Mouse (Mus musculus): ENCODE measurements around the gene Sympk. TPM values are rescaled to one million over a fixed set of nuclear protein-coding genes. Genes with fewer than 3 reads are reported as not detected.

Gene Sympk
- polyA plus RNA-seq, 1 experiment from 2014 or later: 34.6 TPM

GRCm38 (mm10) chr7:19000421-19000820 is 23.8 kb upstream of the Sympk start:
- Histone ChIP-seq H3K36me3 (peaks cover 5% of the 10 kb centered on the region), H3K9ac (peak overlapping the region; percentile 29), H3K27me3 (no peaks in the 10 kb centered on the region), H3K27ac (0 out of 2 replicates have a peak overlapping the region, but pooled peaks have one; percentile 4), H3K4me2 (peak overlapping the region; percentile 55), H3K4me1 (peaks cover 32% of the 10 kb centered on the region), H3K4me3 (peak overlapping the region; percentile 39), H3K9me3 (no peaks in the 10 kb centered on the region)
- 47% methylated on average over 10 of the region's 10 CpGs for WGBS
- ATAC-seq (ENCODE audit: borderline replicate concordance, extremely low read depth, low FRiP score, low TSS enrichment): no peak

DNA sequence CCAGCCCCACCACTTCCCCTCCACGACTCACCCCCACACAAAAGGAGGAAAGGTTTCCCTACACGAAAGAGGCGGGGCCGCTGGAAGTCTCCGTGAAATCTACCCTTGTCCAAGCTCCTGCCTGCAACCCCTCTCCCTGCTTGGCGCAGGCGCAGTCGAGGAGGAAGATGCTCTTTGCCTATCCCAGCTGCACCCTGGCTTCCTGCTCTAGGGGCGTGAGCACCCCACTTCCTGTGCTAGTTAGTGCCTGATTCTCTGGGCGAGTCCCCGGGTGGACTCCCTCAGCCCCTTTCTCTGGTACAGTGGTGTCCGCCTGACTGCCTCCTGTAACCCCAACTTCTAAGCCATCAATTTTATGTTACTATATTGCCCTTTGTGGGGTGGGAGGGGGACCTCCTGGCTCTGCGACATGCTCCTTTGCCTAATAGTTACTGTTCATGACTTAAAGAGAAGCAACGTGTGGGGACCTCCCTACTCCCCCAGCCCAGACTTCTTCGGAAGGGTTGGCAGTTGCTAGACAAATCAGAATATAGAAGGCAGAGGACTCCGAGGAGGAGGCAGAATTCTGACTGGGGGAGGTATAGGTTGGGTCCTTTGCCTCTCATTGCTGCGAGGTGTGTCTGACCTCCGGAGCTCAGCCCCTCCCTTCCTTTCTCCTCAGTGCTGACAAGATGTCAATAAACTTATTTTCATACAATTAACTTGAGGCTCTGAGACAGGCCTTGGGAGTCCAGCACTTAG is 22.9 kb upstream of the Sympk start:
- peak overlapping the region; percentile 55 for H3K4me2 ChIP-seq
- WGBS: 32% methylated on average over 18 of the region's 18 CpGs
- peak overlapping the region; percentile 39 for H3K4me3 ChIP-seq
- H3K36me3 ChIP-seq: peaks cover 13% of the 10 kb centered on the region
- H3K27me3 ChIP-seq: no peaks in the 10 kb centered on the region
- peak overlapping the region; percentile 29 for H3K9ac ChIP-seq
- H3K4me1 ChIP-seq: peaks cover 40% of the 10 kb centered on the region
- no peaks in the 10 kb centered on the region for H3K9me3 ChIP-seq
- peak overlapping the region; percentile 4; the same call in 1 of the 2 replicates for H3K27ac ChIP-seq
- ATAC-seq (ENCODE audit: borderline replicate concordance, extremely low read depth, low FRiP score, low TSS enrichment): no peak

- no peaks in the 10 kb centered on the region for H3K9me3 ChIP-seq
These were observed 22.4 kb upstream of the Sympk start for GRCm38 (mm10) chr7:19001807-19002085.

GRCm38 (mm10) chr7:19002115-19002514 is 22.1 kb upstream of the Sympk start:
- H3K27me3 ChIP-seq: no peaks in the 10 kb centered on the region
- H3K4me2 ChIP-seq: peak overlapping the region; percentile 94
- H3K36me3 ChIP-seq: peaks cover 18% of the 10 kb centered on the region
- peak overlapping the region; percentile 42 for H3K4me3 ChIP-seq
- H3K27ac ChIP-seq: peak overlapping the region; percentile 80
- ATAC-seq (ENCODE audit: borderline replicate concordance, extremely low read depth, low FRiP score, low TSS enrichment): no peak
- peaks cover 47% of the 10 kb centered on the region for H3K4me1 ChIP-seq
- H3K9me3 ChIP-seq: no peaks in the 10 kb centered on the region
- 5% methylated on average over 4 of the region's 4 CpGs for WGBS
- peak overlapping the region; percentile 59 for H3K9ac ChIP-seq

More at GRCm38 (mm10) chr7:19001807-19002085, 22.4 kb upstream of the Sympk start:
- Histone ChIP-seq H3K27me3 (no peaks in the 10 kb centered on the region), H3K4me3 (no peak overlapping the region), H3K9ac (no peak overlapping the region), H3K4me2 (peak overlapping the region; percentile 94; the same call in 1 of the 2 replicates), H3K4me1 (peaks cover 43% of the 10 kb centered on the region), H3K27ac (peak overlapping the region; percentile 80), H3K36me3 (peaks cover 15% of the 10 kb centered on the region)
- WGBS: 70% methylated on average over 3 of the region's 3 CpGs
- no peak for ATAC-seq (ENCODE audit: borderline replicate concordance, extremely low read depth, low FRiP score, low TSS enrichment)

DNA sequence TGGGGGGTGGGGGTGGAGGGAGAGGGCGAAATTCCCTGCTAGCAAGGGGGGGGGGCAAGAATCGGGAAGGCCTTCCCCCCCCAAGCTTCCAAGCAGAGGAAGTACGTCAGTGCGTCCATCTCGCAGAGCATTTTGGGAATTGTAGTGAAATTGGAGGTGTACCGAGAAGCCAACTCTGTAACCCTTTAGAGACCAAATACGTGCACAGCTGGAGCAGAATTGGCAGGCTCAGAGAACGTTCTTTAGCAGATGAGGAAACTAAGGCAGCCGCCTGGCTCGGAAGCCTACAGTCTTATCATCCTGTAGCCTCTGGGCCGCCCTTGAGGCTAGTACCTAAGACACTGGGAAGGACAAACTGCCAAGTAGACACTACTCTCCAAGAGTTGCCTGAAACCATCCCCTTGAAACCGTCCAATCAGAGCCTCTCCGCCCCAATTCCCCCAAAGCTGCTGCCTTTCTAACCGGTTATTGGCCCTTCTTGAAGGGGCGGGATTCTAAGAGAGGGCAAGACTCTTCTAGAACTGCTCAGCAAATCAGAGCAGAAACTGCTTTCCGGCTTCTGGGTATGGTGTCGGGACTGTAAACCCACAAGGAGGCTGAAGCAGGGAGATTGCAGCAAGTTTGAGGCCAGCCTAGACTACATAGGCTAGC is 21.2 kb upstream of the Sympk start:
- H3K4me1 ChIP-seq: peaks cover 56% of the 10 kb centered on the region
- H3K27me3 ChIP-seq: no peaks in the 10 kb centered on the region
- ATAC-seq (ENCODE audit: borderline replicate concordance, extremely low read depth, low FRiP score, low TSS enrichment): peak; percentile 41; the same call in 1 of the 2 replicates

GRCm38 (mm10) chr7:19003902-19004630 is 20.1 kb upstream of the Sympk start, which contains the start of gene Irf2bp1:
Gene Irf2bp1, plus strand, starts transcription at chr7:19004044.
- peak within 1 kb of the TSS; percentile 91 for H3K4me3 ChIP-seq
- WGBS: under 1% methylated on average over 68 of the region's 90 CpGs
- H3K36me3 ChIP-seq: peaks cover 23% of the 10 kb centered on the region
- peak; percentile 64 for ATAC-seq (ENCODE audit: borderline replicate concordance, extremely low read depth, low FRiP score, low TSS enrichment)
- H3K9me3 ChIP-seq: no peaks in the 10 kb centered on the region
- H3K4me1 ChIP-seq: peaks cover 60% of the 10 kb centered on the region
- peak within 1 kb of the TSS; percentile 99 for H3K27ac ChIP-seq
- H3K9ac ChIP-seq: peak within 1 kb of the TSS; percentile 93
- H3K4me2 ChIP-seq: peak within 1 kb of the TSS; percentile 94
- H3K27me3 ChIP-seq: no peaks in the 10 kb centered on the region

More for the DNA sequence above, 21.2 kb upstream of the Sympk start:
- 2% methylated on average over 17 of the region's 17 CpGs for WGBS
- Histone ChIP-seq H3K4me2 (peak overlapping the region; percentile 94), H3K27ac (peak overlapping the region; percentile 80), H3K36me3 (peaks cover 23% of the 10 kb centered on the region), H3K9me3 (no peaks in the 10 kb centered on the region), H3K4me3 (peak overlapping the region; percentile 42), H3K9ac (peak overlapping the region; percentile 59)

GRCm38 (mm10) chr7:19004631-19005079 is 19.5 kb upstream of the Sympk start:
- H3K27ac ChIP-seq: peak overlapping the region; percentile 99
- peak overlapping the region; percentile 93 for H3K9ac ChIP-seq
- ATAC-seq (ENCODE audit: borderline replicate concordance, extremely low read depth, low FRiP score, low TSS enrichment): peak; percentile 2; the same call in 1 of the 2 replicates
- H3K4me2 ChIP-seq: peak overlapping the region; percentile 94
- H3K27me3 ChIP-seq: no peaks in the 10 kb centered on the region
- peak overlapping the region; percentile 91 for H3K4me3 ChIP-seq
- H3K36me3 ChIP-seq: peaks cover 23% of the 10 kb centered on the region
- H3K9me3 ChIP-seq: no peaks in the 10 kb centered on the region
- peaks cover 66% of the 10 kb centered on the region for H3K4me1 ChIP-seq
- 3% methylated on average over 34 of the region's 34 CpGs for WGBS

DNA sequence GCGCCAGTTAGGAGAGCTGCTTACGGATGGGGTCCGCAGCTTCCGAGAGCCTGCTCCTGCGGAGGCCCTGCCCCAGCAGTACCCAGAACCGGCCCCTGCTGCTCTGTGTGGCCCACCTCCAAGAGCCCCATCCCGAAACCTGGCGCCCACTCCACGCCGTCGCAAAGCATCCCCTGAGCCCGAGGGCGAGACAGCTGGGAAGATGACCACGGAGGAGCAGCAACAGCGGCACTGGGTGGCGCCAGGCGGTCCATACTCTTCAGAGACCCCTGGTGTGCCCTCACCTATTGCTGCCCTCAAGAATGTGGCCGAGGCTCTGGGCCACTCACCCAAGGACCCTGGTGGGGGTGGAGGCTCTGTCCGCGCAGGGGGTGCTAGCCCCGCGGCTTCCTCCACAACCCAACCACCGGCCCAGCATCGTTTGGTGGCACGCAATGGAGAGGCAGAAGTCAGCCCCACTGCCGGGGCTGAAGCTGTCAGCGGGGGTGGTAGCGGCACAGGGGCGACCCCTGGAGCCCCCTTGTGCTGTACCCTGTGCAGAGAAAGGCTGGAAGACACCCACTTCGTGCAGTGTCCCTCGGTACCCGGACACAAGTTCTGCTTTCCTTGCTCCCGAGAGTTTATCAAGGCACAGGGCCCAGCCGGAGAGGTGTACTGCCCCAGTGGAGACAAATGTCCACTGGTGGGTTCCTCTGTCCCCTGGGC is 18.6 kb upstream of the Sympk start:
- Histone ChIP-seq H3K4me2 (peak overlapping the region; percentile 94), H3K36me3 (peaks cover 23% of the 10 kb centered on the region), H3K4me1 (peaks cover 64% of the 10 kb centered on the region), H3K27me3 (no peaks in the 10 kb centered on the region), H3K4me3 (peak overlapping the region; percentile 91), H3K9ac (peak overlapping the region; percentile 93), H3K27ac (no peak overlapping the region), H3K9me3 (no peaks in the 10 kb centered on the region)
- no peak for ATAC-seq (ENCODE audit: borderline replicate concordance, extremely low read depth, low FRiP score, low TSS enrichment)
- 63% methylated on average over 34 of the region's 34 CpGs for WGBS

DNA sequence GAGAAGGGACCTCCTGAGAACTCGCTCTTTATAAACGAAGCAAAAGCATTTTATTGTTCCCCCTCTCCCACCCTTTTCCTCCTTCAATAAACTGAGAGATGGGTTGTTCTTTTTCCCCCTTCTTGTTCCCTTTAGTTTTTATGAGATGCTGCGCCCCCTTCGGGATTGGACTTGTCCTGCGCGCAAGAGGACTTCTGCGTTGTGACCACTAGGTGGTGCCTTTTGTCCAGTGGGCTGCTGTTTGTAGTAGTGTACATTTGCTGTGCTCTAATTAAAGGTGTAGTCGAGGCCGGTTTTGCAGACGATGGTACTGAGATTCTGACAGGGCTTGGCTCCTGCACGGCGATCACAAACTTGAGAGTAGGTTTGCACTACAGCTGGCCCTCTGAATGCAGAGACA is 17.7 kb upstream of the Sympk start:
- H3K9me3 ChIP-seq: no peaks in the 10 kb centered on the region
- no peak for ATAC-seq (ENCODE audit: borderline replicate concordance, extremely low read depth, low FRiP score, low TSS enrichment)
- 6% methylated on average over 12 of the region's 12 CpGs for WGBS
- H3K4me2 ChIP-seq: peak overlapping the region; percentile 94
- H3K27ac ChIP-seq: 0 out of 2 replicates have a peak overlapping the region, but pooled peaks have one; percentile 61
- H3K27me3 ChIP-seq: no peaks in the 10 kb centered on the region
- peaks cover 23% of the 10 kb centered on the region for H3K36me3 ChIP-seq
- peak overlapping the region; percentile 91; the same call in 1 of the 2 replicates for H3K4me3 ChIP-seq
- H3K9ac ChIP-seq: no peak overlapping the region
- H3K4me1 ChIP-seq: peaks cover 62% of the 10 kb centered on the region

DNA sequence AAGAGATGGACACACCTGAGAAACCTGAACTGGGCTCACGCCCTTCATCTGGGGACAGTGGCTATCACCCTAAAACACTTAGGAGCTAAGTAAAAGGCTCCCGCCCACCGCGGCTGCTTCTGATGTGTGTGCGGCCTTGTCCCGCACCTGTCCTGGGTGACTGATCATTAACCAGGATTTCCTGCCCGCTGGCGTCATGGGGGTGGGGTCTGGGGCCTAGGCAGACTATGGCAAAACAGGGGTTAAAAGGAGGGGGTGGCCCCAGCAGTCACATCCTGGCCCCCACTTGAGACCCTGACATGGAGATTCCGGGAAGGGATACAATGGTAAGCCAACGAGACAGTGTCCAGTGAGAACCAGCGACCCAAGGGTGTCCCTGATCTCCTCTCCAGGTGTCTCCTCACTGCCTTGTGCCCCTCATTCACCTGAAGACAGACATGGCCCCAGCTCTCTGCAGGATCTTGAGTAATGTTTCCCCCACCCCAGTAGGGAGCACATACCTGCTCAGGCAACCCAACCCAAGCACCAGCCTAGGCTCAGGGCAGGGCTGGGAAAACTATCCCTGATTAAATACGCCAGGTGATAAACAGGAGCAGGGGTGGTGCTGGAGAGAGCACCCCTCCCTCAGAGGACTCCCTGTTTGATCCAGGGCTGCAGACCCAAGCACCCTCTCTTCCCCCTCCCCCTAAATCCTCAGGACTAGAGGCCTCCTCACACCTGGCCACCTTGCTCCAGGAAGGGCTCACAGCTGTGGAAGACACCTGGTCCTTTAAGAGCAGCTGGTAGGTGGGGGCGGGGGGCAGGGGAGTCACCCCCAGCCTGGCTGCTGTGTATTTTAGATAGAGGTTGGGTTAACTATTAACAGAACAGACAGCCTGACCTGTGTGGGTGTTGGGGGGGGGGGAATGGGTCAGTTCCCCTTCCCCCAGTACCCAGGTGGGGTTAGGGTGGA is 16.9 kb upstream of the Sympk start:
- ATAC-seq (ENCODE audit: borderline replicate concordance, extremely low read depth, low FRiP score, low TSS enrichment): no peak
- peak overlapping the region; percentile 25 for H3K4me2 ChIP-seq
- H3K27me3 ChIP-seq: no peaks in the 10 kb centered on the region
- H3K9me3 ChIP-seq: no peaks in the 10 kb centered on the region
- no peak overlapping the region; the same call in 1 of the 2 replicates for H3K9ac ChIP-seq
- H3K4me1 ChIP-seq: peaks cover 63% of the 10 kb centered on the region
- WGBS: 53% methylated on average over 13 of the region's 13 CpGs
- peak overlapping the region; percentile 61 for H3K27ac ChIP-seq
- peaks cover 23% of the 10 kb centered on the region for H3K36me3 ChIP-seq
- H3K4me3 ChIP-seq: no peak overlapping the region; the same call in 1 of the 2 replicates
